In the genomic region with DNA sequence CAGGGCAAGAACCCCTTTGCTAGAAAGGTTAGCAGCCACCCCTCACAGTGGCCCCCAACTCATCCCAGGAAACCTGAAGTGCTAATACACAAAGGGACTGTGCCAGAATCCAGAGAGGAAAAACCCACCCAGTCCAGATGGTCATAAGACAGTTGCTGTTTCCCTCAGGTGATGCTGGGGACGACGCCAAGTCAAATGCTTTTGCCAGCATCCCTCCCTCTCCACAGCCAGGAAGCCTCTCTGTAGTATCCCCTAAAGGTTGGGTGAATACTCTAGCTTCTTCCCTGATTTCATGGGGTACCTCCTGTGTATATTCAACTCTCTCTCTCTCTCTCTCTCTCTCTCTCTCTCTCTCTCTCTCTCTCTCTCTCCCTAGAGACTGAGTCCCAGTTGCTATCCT, we compare ENCODE assay signal across 23 mouse cellular contexts.
DNase-seq lines count a peak whose midpoint lies in the region; ATAC-seq and TF ChIP-seq lines count a peak whose summit lies in the region.
"Had no signal": no experiment of that assay in that cellular context is flagged by ENCODE, and none has a peak within 500 bp of the region (broad histone marks: within the 10 kb centered on the region; RNA-seq: fewer than 3 reads in every experiment).

No protein-coding gene starts in this region.

- H3K27ac ChIP-seq in midbrain, embryonic 11.5 days (ENCODE audit: low read depth, low read length) = no peak overlapping the region
- H3K27ac ChIP-seq in midbrain, postnatal 0 days (ENCODE audit: low read depth, low read length) = no peak overlapping the region
- H3K27ac ChIP-seq: embryonic facial prominence, embryonic 10.5 days; embryonic facial prominence, embryonic 12.5 days; forebrain, embryonic 13.5 days; forebrain, embryonic 15.5 days had no signal

- H3K9me3 ChIP-seq in midbrain, embryonic 11.5 days (ENCODE audit: control insufficient read depth, low read length) = no peaks in the 10 kb centered on the region
- H3K9me3 ChIP-seq in midbrain, postnatal 0 days (ENCODE audit: low read length) = no peaks in the 10 kb centered on the region
- H3K9me3 ChIP-seq: embryonic facial prominence, embryonic 10.5 days; embryonic facial prominence, embryonic 12.5 days; forebrain, embryonic 13.5 days; forebrain, embryonic 15.5 days had no signal

- no peak for ATAC-seq in midbrain, embryonic 11.5 days (ENCODE audit: low FRiP score)
- ATAC-seq in midbrain, postnatal 0 days (ENCODE audit: low FRiP score) = no peak
- ATAC-seq: activated CD4-positive, CD25-positive, alpha-beta regulatory T cell, adult 4 months; CD4-positive, CD25-positive, alpha-beta regulatory T cell, adult 4 months; forebrain, postnatal 0 days; Patski had no signal

- no peak overlapping the region for H3K4me3 ChIP-seq in midbrain, embryonic 11.5 days (ENCODE audit: low read depth, low read length)
- no peak overlapping the region for H3K4me3 ChIP-seq in midbrain, postnatal 0 days (ENCODE audit: low read depth, low read length)
- H3K4me3 ChIP-seq: embryonic facial prominence, embryonic 10.5 days; embryonic facial prominence, embryonic 12.5 days; forebrain, embryonic 13.5 days; forebrain, embryonic 15.5 days had no signal

- no peak for TF ChIP-seq CTCF in midbrain, postnatal 0 days (IDR thresholded peaks at IDR 0.05)

- 88% methylated on average over 2 of the region's 2 CpGs for WGBS in midbrain, embryonic 11.5 days
- WGBS in midbrain, postnatal 0 days = 84% methylated on average over 2 of the region's 2 CpGs

- no peaks in the 10 kb centered on the region for H3K36me3 ChIP-seq in midbrain, embryonic 11.5 days (ENCODE audit: control insufficient read depth, insufficient read depth, low read length)
- no peaks in the 10 kb centered on the region for H3K36me3 ChIP-seq in midbrain, postnatal 0 days (ENCODE audit: insufficient read depth, low read length)
- H3K36me3 ChIP-seq: embryonic facial prominence, embryonic 10.5 days; embryonic facial prominence, embryonic 12.5 days; forebrain, embryonic 15.5 days; G1E had no signal

- intact Hi-C loops in heart, postnatal 36 days (cut with DNase I) = loop anchor here (5.0 kb wide), 1 partner anchor 51 kb away; no protein-coding TSS in a partner anchor

- H3K27me3 ChIP-seq in midbrain, embryonic 11.5 days (ENCODE audit: control insufficient read depth, insufficient read depth, low read length) = no peaks in the 10 kb centered on the region
- no peaks in the 10 kb centered on the region for H3K27me3 ChIP-seq in midbrain, postnatal 0 days (ENCODE audit: insufficient read depth, low read length)
- H3K27me3 ChIP-seq: embryonic facial prominence, embryonic 12.5 days; forebrain, embryonic 15.5 days had no signal

- no peak overlapping the region for H3K9ac ChIP-seq in midbrain, embryonic 11.5 days (ENCODE audit: low read length)
- H3K9ac ChIP-seq in midbrain, postnatal 0 days (replicated peaks; ENCODE audit: low read length, poor library complexity, severe bottlenecking) = no peak overlapping the region
- H3K9ac ChIP-seq: embryonic facial prominence, embryonic 12.5 days; forebrain, embryonic 13.5 days; forebrain, embryonic 15.5 days; forebrain, postnatal 0 days had no signal

- peak; percentile 39 to 60 for DNase-seq in cerebellum, postnatal 10 days
- DNase-seq in cerebellum, postnatal 4 days (ENCODE audit: low spot score in 2 of 2) = no peak
- peak; percentile 85 for DNase-seq in heart, adult 11 months
- DNase-seq in heart, postnatal 36 days = no peak
- DNase-seq in midbrain, embryonic 11.5 days (ENCODE audit: low spot score, missing footprints) = peak; percentile 64
- no peak for DNase-seq in midbrain, postnatal 0 days (ENCODE audit: low spot score)
- DNase-seq: adrenal gland, adult 8-10 months; adrenal gland, postnatal 14 days; adrenal gland, postnatal 36 days; B cell, adult 2 months; cerebellum, adult 11-12 months; cerebellum, adult 8-10 months; cerebellum, adult 9-11 months; cerebellum, postnatal 36 days; forebrain, postnatal 0 days had no signal

- peaks cover 4% of the 10 kb centered on the region; the same call in 1 of the 2 replicates for H3K4me1 ChIP-seq in midbrain, embryonic 11.5 days (ENCODE audit: control insufficient read depth, insufficient read depth, low read length)
- no peaks in the 10 kb centered on the region for H3K4me1 ChIP-seq in midbrain, postnatal 0 days (ENCODE audit: insufficient read depth, low read length)
- H3K4me1 ChIP-seq: embryonic facial prominence, embryonic 12.5 days had no signal

- no peak overlapping the region for H3K4me2 ChIP-seq in midbrain, embryonic 11.5 days
- H3K4me2 ChIP-seq in midbrain, postnatal 0 days (ENCODE audit: low read depth, low read length, poor library complexity, severe bottlenecking) = no peak overlapping the region
- H3K4me2 ChIP-seq: embryonic facial prominence, embryonic 12.5 days; forebrain, embryonic 13.5 days; forebrain, embryonic 15.5 days had no signal

Comparison
In these comparisons a context has a peak if more than half of its experiments do, and no peak if none do; other contexts are left out.
1. DNase-seq: peak in cerebellum, postnatal 10 days (2 of 2), heart, adult 11 months (single experiment) and midbrain, embryonic 11.5 days (single experiment); none in cerebellum, postnatal 4 days (0 of 2), heart, postnatal 36 days (0 of 2) and midbrain, postnatal 0 days (single experiment).